Mouse (Mus musculus) brain, embryonic 14.5 days (tissue): ENCODE results near the gene Cacng7.

Experiments used
- CTCF ChIP-seq: fragments of 200-500 bp; IDR thresholded peaks from 2 replicates; pipeline ENCODE4 v1.5.1; 2012; ENCODE audit warnings: inconsistent platforms, mild to moderate bottlenecking, moderate library complexity, borderline replicate concordance; ENCODE audit not compliant: insufficient read depth, insufficient read length; ENCODE audit errors: extremely low read depth
- POLR2A ChIP-seq: fragments of 200-500 bp; IDR thresholded peaks from 2 replicates; pipeline ENCODE4 v1.6.1; 2012; ENCODE audit warnings: mild to moderate bottlenecking, inconsistent platforms, borderline replicate concordance; ENCODE audit not compliant: poor library complexity, insufficient read depth, insufficient read length, severe bottlenecking; ENCODE audit errors: extremely low read depth

DNA sequence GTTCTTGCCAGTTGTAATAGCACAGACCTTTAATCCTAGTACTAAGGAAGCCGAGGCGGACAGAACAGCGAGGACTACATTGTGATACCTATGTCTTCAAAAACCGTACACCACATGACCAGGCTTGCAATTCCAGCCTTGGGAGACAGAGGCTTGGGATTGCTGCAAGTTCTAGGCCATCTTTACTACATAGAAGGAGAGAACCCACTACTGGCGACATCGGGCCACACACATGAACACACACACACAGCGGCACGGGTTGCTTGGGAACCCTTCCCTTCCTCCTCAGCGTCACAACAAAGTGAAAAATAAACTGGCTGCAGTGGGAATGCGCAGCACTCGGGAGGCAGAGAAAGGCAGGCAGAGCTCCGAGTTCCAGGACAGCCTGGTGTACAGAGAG lies 35.6 kb downstream of the Cacng7 start:
- TF ChIP-seq CTCF: no peak
- no peak for TF ChIP-seq POLR2A
